Mouse (Mus musculus) embryo, embryonic 11 days (tissue): ENCODE results near the gene Ybx2.
A peak's percentile ranks its signal among the peaks of the same experiment; 100 is the strongest.

ENCODE experiments used
- DNase-seq: peaks from one replicate; pipeline ENCODE4 v3.0.0-alpha.2; 2015

The Ybx2 gene

DNA sequence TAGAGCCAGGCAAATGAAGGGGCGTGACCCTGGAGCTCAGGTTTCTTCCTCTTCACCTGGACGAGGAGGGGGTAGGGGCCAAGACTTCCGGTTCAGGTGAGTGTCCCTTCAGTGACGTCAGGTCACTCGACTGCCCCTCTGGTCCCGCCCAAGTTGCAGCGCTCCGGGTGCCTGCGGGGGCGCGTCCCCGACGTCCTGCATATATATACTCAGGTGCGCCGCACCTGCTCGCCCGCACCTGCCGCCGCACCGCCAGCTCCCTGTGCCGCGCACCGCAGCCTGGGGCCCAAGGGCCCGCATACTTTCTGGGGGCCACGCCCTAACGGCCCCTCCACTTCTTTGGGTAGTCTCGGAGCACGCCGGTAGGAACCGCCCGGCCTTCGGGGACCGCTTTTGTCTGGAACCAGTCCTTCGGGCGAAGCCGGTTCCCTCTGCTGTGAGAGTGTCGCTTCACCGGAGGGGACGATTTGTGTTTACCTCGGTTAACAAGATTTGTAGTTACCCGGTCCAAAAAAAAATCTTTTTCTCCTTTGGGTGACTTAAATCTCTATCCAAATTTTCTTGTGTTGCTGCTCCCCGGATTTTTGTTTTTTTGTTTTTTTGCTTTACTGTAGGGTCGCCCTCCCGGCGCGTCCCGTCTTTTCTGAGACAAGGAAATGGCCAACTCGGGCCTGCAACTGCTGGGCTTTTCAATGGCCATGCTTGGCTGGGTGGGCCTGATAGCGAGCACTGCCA, 29.8 kb downstream of the Ybx2 start:
- peak; percentile 31 for DNase-seq

DNA sequence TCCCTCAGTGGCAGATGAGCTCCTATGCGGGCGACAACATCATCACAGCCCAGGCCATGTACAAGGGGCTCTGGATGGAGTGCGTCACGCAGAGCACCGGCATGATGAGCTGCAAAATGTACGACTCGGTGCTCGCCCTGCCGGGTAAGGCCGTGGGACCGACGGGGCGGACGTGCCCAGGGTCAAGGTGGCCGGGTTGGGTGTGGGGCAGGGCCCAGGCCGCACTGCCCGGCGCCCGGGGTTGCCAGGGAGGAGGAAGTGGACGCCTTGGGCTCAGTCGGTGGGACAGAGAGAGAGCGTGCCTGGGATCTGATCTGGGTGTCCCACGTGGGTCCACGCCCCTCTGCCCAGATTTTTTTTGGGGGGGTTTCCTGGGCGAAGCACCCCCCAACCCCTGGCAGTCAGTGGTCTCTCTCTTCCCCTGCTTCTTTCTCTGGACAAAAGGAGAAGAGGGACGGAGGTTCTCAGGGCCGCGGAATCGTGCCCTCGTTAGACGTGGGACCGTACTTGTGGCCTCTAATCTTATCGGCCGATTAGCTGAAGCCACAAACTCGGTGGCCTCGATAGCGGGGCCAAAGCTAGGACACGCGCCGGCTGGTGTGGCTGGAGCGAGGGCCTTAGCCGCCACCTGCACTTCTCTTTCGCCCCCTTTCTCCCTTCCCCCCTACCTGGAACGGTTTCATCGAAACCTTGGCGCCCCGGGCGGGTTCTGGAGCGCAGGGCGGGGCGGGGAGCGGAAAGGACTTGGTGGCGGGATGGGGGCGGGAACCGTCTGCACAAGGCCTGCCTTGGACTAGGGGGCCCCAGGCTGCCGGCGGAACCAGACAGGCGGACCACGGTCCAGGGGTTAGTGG, 30.6 kb downstream of the Ybx2 start:
- peak; percentile 58 for DNase-seq

- DNase-seq = no peak
Measured at GRCm38 (mm10) chr11:69966860-69967517, 31.4 kb downstream of the Ybx2 start.

DNA sequence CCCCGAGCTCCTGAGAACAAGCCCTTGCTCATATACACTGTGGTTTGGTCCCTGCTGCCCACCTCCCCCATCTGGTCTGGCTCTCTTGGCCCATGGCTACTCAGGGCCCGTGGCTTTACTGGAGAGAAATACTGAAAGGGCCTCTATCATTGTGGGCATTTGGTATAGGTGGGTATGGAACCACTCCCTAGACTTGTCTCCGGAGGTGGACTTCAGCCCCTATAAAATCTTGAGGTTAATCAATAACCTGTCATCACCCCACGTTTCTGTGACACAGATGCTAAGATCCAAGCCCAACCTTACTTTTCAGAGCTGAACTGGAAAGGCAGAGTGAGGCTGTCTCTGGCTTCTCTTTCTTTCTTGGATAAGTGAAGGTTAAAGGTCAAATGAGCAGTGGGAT, 33.2 kb downstream of the Ybx2 start:
- no peak for DNase-seq

GRCm38 (mm10) chr11:69970222-69970621, 34.6 kb downstream of the Ybx2 start:
- no peak for DNase-seq

DNA sequence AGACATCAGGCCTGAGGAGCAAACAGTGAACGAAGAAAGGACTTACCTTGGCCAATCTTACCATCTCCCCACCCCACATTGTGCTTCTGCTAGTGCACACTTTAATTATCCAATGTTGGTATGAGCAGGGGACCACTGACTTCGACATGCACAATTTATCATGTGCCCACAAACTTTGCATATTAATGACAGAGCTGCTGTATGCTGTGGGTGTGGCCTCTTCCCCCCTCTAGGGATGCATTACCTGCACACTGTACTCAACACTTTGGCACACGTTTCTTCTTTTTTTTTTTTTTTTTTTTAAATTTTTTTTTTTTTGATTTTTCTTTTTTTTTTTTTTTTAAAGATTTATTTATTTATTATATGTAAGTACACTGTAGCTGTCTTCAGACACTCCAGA, 35.2 kb downstream of the Ybx2 start:
- DNase-seq = no peak

GRCm38 (mm10) chr11:69974907-69975306, 39.3 kb downstream of the Ybx2 start:
- DNase-seq = no peak

- DNase-seq = no peak
Measured at GRCm38 (mm10) chr11:69976271-69976670, 40.7 kb downstream of the Ybx2 start.

GRCm38 (mm10) chr11:69979827-69980195, 44.2 kb downstream of the Ybx2 start:
- DNase-seq = no peak

DNA sequence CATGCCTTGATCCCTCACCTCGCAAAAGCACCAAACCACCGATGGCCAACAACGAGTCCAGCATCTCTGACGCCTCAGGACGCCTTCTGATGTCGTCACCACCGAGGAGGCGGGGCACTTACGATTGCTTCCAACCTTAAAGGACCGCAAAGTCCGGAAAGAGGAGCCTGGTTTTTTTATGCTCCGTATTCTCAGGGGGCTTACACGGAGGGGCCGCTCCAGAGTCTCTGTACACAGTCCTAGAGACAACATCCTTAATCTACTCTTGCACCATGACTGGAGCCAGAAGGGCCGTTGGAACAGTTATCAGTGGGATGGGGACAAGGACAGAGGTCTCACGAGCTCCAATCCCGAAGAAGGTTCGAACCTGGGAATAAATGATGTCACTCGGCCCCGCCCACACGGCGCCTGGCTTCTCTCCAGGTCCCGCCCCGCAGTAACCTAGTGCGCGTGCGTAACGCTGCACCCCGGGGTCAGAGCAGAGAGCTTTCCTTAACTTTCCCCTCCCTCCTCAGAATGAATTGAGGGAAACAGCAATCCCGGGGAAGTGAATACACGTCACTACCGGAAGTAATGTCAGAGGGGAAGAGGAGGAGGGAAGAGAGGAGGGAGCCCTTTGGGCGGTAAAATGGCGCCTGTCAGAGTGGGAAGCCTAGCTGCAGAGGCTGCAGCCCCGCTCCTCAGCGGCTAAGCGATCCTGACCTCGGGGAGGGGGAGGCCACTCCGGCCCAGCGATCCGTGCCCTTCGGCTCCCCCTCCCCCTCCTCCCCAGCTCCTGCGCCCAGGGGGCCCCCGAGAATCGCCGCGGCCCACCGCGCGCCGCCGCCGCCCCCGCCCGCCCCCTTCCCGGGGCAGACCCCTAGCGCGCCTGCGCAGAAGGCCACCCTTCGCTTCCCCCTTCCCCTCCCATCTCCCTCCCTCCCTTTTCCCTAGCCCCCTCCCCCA, 44.9 kb downstream of the Ybx2 start:
- DNase-seq = peak; percentile 98

DNA sequence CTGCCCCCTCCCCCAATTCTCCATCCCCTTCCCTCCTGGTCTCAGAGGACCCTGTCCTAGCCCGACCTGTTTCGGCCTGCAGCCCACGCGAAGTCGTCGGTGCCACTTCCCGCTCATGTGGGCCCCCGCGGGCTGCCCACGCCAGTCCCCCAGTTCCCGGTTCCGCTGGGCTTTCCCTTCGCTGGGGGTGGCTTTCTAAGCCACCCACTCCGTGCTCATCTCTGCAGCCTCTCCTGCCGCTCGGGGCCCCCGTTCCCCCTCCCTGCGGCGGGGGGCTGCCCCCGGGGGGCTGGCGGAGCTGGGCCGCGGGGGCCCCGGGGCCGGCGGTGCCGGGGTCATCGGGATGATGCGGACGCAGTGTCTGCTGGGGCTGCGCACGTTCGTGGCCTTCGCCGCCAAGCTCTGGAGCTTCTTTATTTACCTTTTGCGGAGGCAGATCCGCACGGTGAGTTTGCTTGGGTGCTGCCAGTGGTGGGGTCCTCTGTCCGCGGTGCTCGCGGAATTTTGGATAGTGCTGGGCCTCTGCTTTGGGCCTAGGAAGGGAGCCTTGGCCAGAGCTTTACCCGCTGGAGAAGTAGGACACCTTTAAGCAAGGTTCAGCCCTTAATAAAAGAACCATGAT, 45.7 kb downstream of the Ybx2 start, which contains the start of gene Ctdnep1:
Ctdnep1 (plus strand) TSS at position 16 of the 622 bp plus-strand sequence.
- DNase-seq = peak; percentile 41

GRCm38 (mm10) chr11:69982225-69982624, 46.6 kb downstream of the Ybx2 start, which contains the start of gene Elp5:
Elp5 (minus strand) TSS chr11:69982517.
- DNase-seq = no peak

- no peak for DNase-seq
Measured at GRCm38 (mm10) chr11:69982877-69983276, 47.3 kb downstream of the Ybx2 start.

GRCm38 (mm10) chr11:69983377-69983776, 47.8 kb downstream of the Ybx2 start:
- DNase-seq = no peak

GRCm38 (mm10) chr11:69984431-69984830, 48.8 kb downstream of the Ybx2 start:
- no peak for DNase-seq

GRCm38 (mm10) chr11:69989949-69990348, 54.4 kb downstream of the Ybx2 start:
- DNase-seq = no peak
